Mouse (Mus musculus) MEL (cell line): ENCODE data around the gene Dnm2. TPM values are rescaled to one million over a fixed set of nuclear protein-coding genes. Genes with fewer than 3 reads are reported as not detected.

ENCODE experiments used
- DNase-seq: peaks from one replicate; pipeline ENCODE4 v3.0.0; 2011; ENCODE audit warnings: low read depth, low spot score
- H3K27ac ChIP-seq: 2 replicates; pipeline ENCODE4 v1.5.1; 2012; ENCODE audit warnings: low read depth, mild to moderate bottlenecking, control low read depth, low read length, moderate library complexity; ENCODE audit not compliant: control insufficient read depth
- H3K27me3 ChIP-seq, 2 experiments: fragments of 150-350 bp in 1 of 2; sonication (generic) in 1 of 2; 2 replicates each; pipeline ENCODE4 v1.6.1; 2012; ENCODE audit warnings: low read length in 2 of 2, mild to moderate bottlenecking in 2 of 2, improper control_type of control experiment in 1 of 2, moderate library complexity in 1 of 2; ENCODE audit not compliant: insufficient read depth in 2 of 2, control insufficient read depth in 1 of 2
- H3K36me3 ChIP-seq, 2 experiments: 2 replicates each; pipeline ENCODE4 v1.6.1; 2012 to 2014; ENCODE audit warnings: low read length in 2 of 2, improper control_type of control experiment in 1 of 2, inconsistent platforms in 1 of 2, mild to moderate bottlenecking in 1 of 2; ENCODE audit not compliant: insufficient read depth in 2 of 2, control insufficient read depth in 1 of 2
- H3K4me1 ChIP-seq, 2 experiments: fragments of 150-350 bp in 1 of 2; sonication (generic) in 1 of 2; 2 replicates each; pipeline ENCODE4 v1.6.1; 2012; ENCODE audit warnings: low read length in 2 of 2, improper control_type of control experiment in 1 of 2, mild to moderate bottlenecking in 1 of 2; ENCODE audit not compliant: insufficient read depth in 2 of 2, control insufficient read depth in 1 of 2
- H3K4me3 ChIP-seq, 2 experiments: fragments of 150-350 bp in 1 of 2; sonication (generic) in 1 of 2; 2 replicates each; pipeline ENCODE4 v1.5.1; 2012; ENCODE audit warnings: low read depth in 2 of 2, low read length in 2 of 2, mild to moderate bottlenecking in 2 of 2, moderate library complexity in 2 of 2, control low read depth in 1 of 2, improper control_type of control experiment in 1 of 2; ENCODE audit not compliant: control insufficient read depth in 1 of 2, insufficient read depth in 1 of 2
- H3K79me2 ChIP-seq: 2 replicates; pipeline ENCODE4 v1.6.1; 2012; ENCODE audit warnings: mild to moderate bottlenecking, low read length, moderate library complexity; ENCODE audit not compliant: control insufficient read depth, poor library complexity, insufficient read depth
- H3K9ac ChIP-seq: 2 replicates; pipeline ENCODE4 v1.6.1; 2012; ENCODE audit warnings: low read depth, mild to moderate bottlenecking, control low read depth, low read length, moderate library complexity; ENCODE audit not compliant: control insufficient read depth, poor library complexity, severe bottlenecking
- H3K9me3 ChIP-seq: fragments of 150-350 bp; sonication (generic); replicated peaks from 2 replicates; pipeline ENCODE4 v1.6.1; 2012; ENCODE audit warnings: mild to moderate bottlenecking, low read length, improper control_type of control experiment, moderate library complexity; ENCODE audit not compliant: insufficient read depth
- BHLHE40 ChIP-seq: IDR thresholded peaks from 2 replicates; pipeline ENCODE4 v1.6.1; 2012; ENCODE audit warnings: low read depth, mild to moderate bottlenecking, inconsistent platforms, low read length, improper control_type of control experiment, borderline replicate concordance
- CHD1 ChIP-seq: IDR thresholded peaks from 2 replicates; pipeline ENCODE4 v1.6.1; 2012; ENCODE audit warnings: low read depth, mild to moderate bottlenecking, inconsistent platforms, low read length, improper control_type of control experiment
- CTCF ChIP-seq, 3 experiments: IDR thresholded peaks in 2 of 3; conservative IDR thresholded peaks in 1 of 3; 2 replicates each; pipeline ENCODE4 v1.5.1; 2011 to 2012; ENCODE audit warnings: low read length in 3 of 3, low read depth in 2 of 3, mild to moderate bottlenecking in 2 of 3, improper control_type of control experiment in 1 of 3, inconsistent platforms in 1 of 3, mixed read lengths in 1 of 3, moderate library complexity in 1 of 3; ENCODE audit not compliant: control insufficient read depth in 1 of 3, insufficient read depth in 1 of 3, poor library complexity in 1 of 3, severe bottlenecking in 1 of 3
- EP300 ChIP-seq, 2 experiments: IDR thresholded peaks; 2 replicates each; pipeline ENCODE4 v1.6.1; 2011; ENCODE audit warnings: improper control_type of control experiment in 2 of 2, low read length in 2 of 2, low read depth in 1 of 2, mild to moderate bottlenecking in 1 of 2
- GABPA ChIP-seq: IDR thresholded peaks from 2 replicates; pipeline ENCODE4 v1.6.1; 2012; ENCODE audit warnings: low read depth, mild to moderate bottlenecking, inconsistent platforms, low read length, improper control_type of control experiment, moderate library complexity
- JUND ChIP-seq: IDR thresholded peaks from 2 replicates; pipeline ENCODE4 v1.6.1; 2011; ENCODE audit warnings: low read depth, mild to moderate bottlenecking, improper control_type of control experiment, low read length
- MAFK ChIP-seq: IDR thresholded peaks from 2 replicates; pipeline ENCODE4 v1.6.1; 2011; ENCODE audit warnings: low read depth, mild to moderate bottlenecking, low read length, improper control_type of control experiment, borderline replicate concordance
- MAZ ChIP-seq: IDR thresholded peaks from 2 replicates; pipeline ENCODE4 v1.6.1; 2012; ENCODE audit warnings: low read depth, mild to moderate bottlenecking, inconsistent platforms, low read length, improper control_type of control experiment
- MEF2A ChIP-seq: IDR thresholded peaks from 2 replicates; pipeline ENCODE4 v1.6.1; 2014; ENCODE audit warnings: low read depth, mild to moderate bottlenecking, inconsistent platforms, low read length, improper control_type of control experiment; ENCODE audit not compliant: poor library complexity, insufficient replicate concordance, severe bottlenecking; ENCODE audit errors: extremely low read depth
- MXI1 ChIP-seq: IDR thresholded peaks from 2 replicates; pipeline ENCODE4 v1.6.1; 2011; ENCODE audit warnings: mild to moderate bottlenecking, low read depth, low read length, improper control_type of control experiment
- MYC ChIP-seq: IDR thresholded peaks from 2 replicates; pipeline ENCODE4 v1.6.1; 2011; ENCODE audit warnings: low read depth, mild to moderate bottlenecking, low read length, improper control_type of control experiment, moderate library complexity
- NELFE ChIP-seq: IDR thresholded peaks from 2 replicates; pipeline ENCODE4 v1.6.1; 2011; ENCODE audit warnings: low read depth, low read length, improper control_type of control experiment
- NRF1 ChIP-seq: IDR thresholded peaks from 2 replicates; pipeline ENCODE4 v1.6.1; 2014; ENCODE audit warnings: low read depth, mild to moderate bottlenecking, inconsistent platforms, low read length, improper control_type of control experiment, moderate library complexity; ENCODE audit not compliant: poor library complexity, insufficient read depth, severe bottlenecking
- POLR2A ChIP-seq, 2 experiments: IDR thresholded peaks; 2 replicates each; pipeline ENCODE4 v1.6.1; 2011 to 2012; ENCODE audit warnings: low read length in 2 of 2, mild to moderate bottlenecking in 2 of 2, control low read depth in 1 of 2, improper control_type of control experiment in 1 of 2, low read depth in 1 of 2, moderate library complexity in 1 of 2; ENCODE audit not compliant: control insufficient read depth in 1 of 2, insufficient read depth in 1 of 2, poor library complexity in 1 of 2
- POLR2AphosphoS2 ChIP-seq: IDR thresholded peaks from 2 replicates; pipeline ENCODE4 v1.6.1; 2011; ENCODE audit warnings: low read length, improper control_type of control experiment
- SMC3 ChIP-seq: IDR thresholded peaks from 2 replicates; pipeline ENCODE4 v1.6.1; 2011; ENCODE audit warnings: low read depth, low read length, improper control_type of control experiment
- TAL1 ChIP-seq: IDR thresholded peaks from 2 replicates; pipeline ENCODE4 v1.6.1; 2012; ENCODE audit warnings: mild to moderate bottlenecking, inconsistent platforms, low read length, moderate library complexity, mixed read lengths
- TBP ChIP-seq: IDR thresholded peaks from 2 replicates; pipeline ENCODE4 v1.8.0; 2011; ENCODE audit warnings: low read depth, low read length, improper control_type of control experiment
- TCF12 ChIP-seq: IDR thresholded peaks from 2 replicates; pipeline ENCODE4 v1.6.1; 2014; ENCODE audit warnings: low read depth, mild to moderate bottlenecking, inconsistent platforms, low read length, improper control_type of control experiment, moderate library complexity
- UBTF ChIP-seq: IDR thresholded peaks from 2 replicates; pipeline ENCODE4 v1.6.1; 2012; ENCODE audit warnings: low read depth, mild to moderate bottlenecking, inconsistent platforms, low read length, improper control_type of control experiment, moderate library complexity, borderline replicate concordance; ENCODE audit not compliant: insufficient read depth
- USF1 ChIP-seq: IDR thresholded peaks from 2 replicates; pipeline ENCODE4 v1.6.1; 2014; ENCODE audit warnings: low read depth, mild to moderate bottlenecking, inconsistent platforms, low read length, improper control_type of control experiment, moderate library complexity
- USF2 ChIP-seq, 2 experiments: IDR thresholded peaks; 2 replicates each; pipeline ENCODE4 v1.6.1; 2011 to 2012; ENCODE audit warnings: improper control_type of control experiment in 2 of 2, low read length in 2 of 2, borderline replicate concordance in 1 of 2, inconsistent platforms in 1 of 2, low read depth in 1 of 2, mild to moderate bottlenecking in 1 of 2; ENCODE audit not compliant: insufficient read depth in 1 of 2
- ZMIZ1 ChIP-seq: IDR thresholded peaks from 2 replicates; pipeline ENCODE4 v1.6.1; 2012; ENCODE audit warnings: low read depth, mild to moderate bottlenecking, inconsistent platforms, low read length, improper control_type of control experiment, moderate library complexity
- ZNF384 ChIP-seq: IDR thresholded peaks from 2 replicates; pipeline ENCODE4 v1.6.1; 2012; ENCODE audit warnings: low read depth, mild to moderate bottlenecking, inconsistent platforms, low read length, improper control_type of control experiment
- polyA plus RNA-seq, 2 experiments: library from polyadenylated mRNA; stranded (reverse) in 1 of 2; unstranded in 1 of 2; fragments of >175 nt in 1 of 2; fragments of >200 nt in 1 of 2; gene quantifications; 2 replicates each; pipeline versions ENCODE4 v1.2.1 to v1.2.4; 2012; ENCODE audit warnings: low replicate concordance in 2 of 2, low read depth in 1 of 2; ENCODE audit not compliant: insufficient read length in 2 of 2, insufficient read depth in 1 of 2, missing spikeins in 1 of 2
- total RNA-seq: library from RNA; depleted of rRNA; stranded (reverse); fragments of 300-350 nt; gene quantifications from 2 replicates; pipeline ENCODE4 v1.2.3, GENCODE M21; 2012

The Dnm2 gene
- total and polyA plus RNA-seq, 3 experiments: 117 to 832 (median 237) TPM

DNA sequence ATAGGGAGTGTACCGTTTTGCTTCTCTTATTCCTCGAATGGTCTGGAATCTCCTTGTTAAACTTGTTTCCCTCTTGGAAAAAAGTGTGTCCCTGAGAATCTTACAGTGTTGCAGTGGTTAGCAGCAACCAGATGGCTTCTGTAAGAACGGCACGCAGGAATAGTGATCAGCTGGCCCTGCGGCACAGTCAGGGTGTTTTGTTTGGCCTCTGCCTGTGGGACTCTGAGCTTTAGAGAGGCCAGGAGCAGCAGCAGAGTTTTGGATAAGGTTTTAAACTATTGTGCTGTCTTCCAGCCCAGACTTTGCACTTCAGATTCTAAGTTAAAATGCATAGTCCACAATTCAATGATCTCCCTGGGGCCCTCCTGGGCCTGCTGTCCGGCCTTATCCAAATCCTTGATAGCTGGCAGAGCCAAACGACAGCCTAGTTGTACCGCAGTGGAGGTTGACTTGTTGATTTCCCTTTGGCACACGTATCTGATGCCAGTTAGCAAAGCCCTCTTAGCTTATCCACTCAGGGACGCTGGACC lies 32.0 kb upstream of the Dnm2 start:
- Histone ChIP-seq H3K27ac (no peak overlapping the region), H3K27me3 (no peaks in the 10 kb centered on the region), H3K4me1 (no peaks in the 10 kb centered on the region), H3K79me2 (peaks cover 6% of the 10 kb centered on the region; the same call in 1 of the 2 replicates), H3K36me3 (peaks cover 0 to 93% of the 10 kb centered on the region in 2 experiments; a peak in 2 of 4 replicates), H3K9me3 (no peaks in the 10 kb centered on the region), H3K9ac (no peak overlapping the region), H3K4me3 (no peak overlapping the region)
- TF ChIP-seq MEF2A (no peak), GABPA (no peak), USF2 (IDR thresholded peaks at IDR 0.05; ENCODE audit: borderline replicate concordance in 1 of 2, insufficient read depth in 1 of 2, low read depth in 1 of 2, low read length in 2 of 2) (no peak), MXI1 (no peak), ZNF384 (no peak), POLR2AphosphoS2 (no peak)
- no peak for DNase-seq

GRCm38 (mm10) chr9:21395692-21396091 lies 29.0 kb upstream of the Dnm2 start:
- Histone ChIP-seq H3K27me3 (no peaks in the 10 kb centered on the region), H3K9me3 (no peaks in the 10 kb centered on the region), H3K9ac (no peak overlapping the region), H3K4me3 (no peak overlapping the region), H3K27ac (no peak overlapping the region), H3K4me1 (no peaks in the 10 kb centered on the region), H3K79me2 (no peaks in the 10 kb centered on the region; the same call in 1 of the 2 replicates)
- DNase-seq: no peak
- TF ChIP-seq MEF2A: no peak
- TF ChIP-seq CHD1: no peak
- TF ChIP-seq TCF12: no peak
- peak; percentile 28; the same call in 1 of the 2 replicates for TF ChIP-seq POLR2AphosphoS2
- 0 out of 2 replicates have a peak, but pooled peaks have one; percentile 58 for TF ChIP-seq ZMIZ1
- TF ChIP-seq MAFK: no peak
- TF ChIP-seq SMC3: no peak
- TF ChIP-seq, all 39 proteins: peak for 2
- H3K36me3 ChIP-seq: peaks cover 0 to 91% of the 10 kb centered on the region in 2 experiments; a peak in 2 of 4 replicates

DNA sequence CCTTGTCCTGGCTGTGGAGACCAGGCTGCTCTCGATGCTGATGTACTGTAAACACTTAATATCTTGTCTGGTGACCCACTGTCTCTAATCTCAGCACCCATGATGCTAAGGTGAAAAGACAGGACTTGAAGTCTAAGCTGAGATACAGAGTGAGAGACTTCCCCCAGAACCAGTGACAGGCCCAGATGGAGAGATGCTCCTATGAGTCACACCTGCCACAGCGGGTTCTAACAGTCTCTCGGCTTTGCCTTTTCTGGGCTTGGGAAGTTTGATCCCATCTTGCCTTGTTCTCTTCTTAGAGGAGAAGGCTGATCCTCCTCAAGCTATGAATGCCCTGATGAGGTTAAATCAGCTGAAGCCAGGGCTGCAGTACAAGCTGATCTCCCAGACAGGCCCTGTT lies 27.5 kb upstream of the Dnm2 start:
- DNase-seq: no peak
- Histone ChIP-seq H3K9me3 (no peaks in the 10 kb centered on the region), H3K36me3 (peaks cover 0 to 88% of the 10 kb centered on the region in 2 experiments; a peak in 2 of 4 replicates), H3K4me1 (no peaks in the 10 kb centered on the region), H3K79me2 (no peaks in the 10 kb centered on the region; the same call in 1 of the 2 replicates), H3K27ac (no peak overlapping the region), H3K27me3 (no peaks in the 10 kb centered on the region), H3K4me3 (no peak overlapping the region), H3K9ac (no peak overlapping the region)
- TF ChIP-seq MYC (no peak), JUND (0 out of 2 replicates have a peak, but pooled peaks have one; percentile 18), USF1 (no peak), CHD1 (0 out of 2 replicates have a peak, but pooled peaks have one; percentile 52), CTCF (IDR thresholded peaks at IDR 0.05 in 2 of 3, conservative IDR thresholded peaks at IDR 0.05 in 1 of 3; ENCODE audit: control insufficient read depth in 1 of 3, insufficient read depth in 1 of 3, low read depth in 2 of 3, low read length in 3 of 3, poor library complexity in 1 of 3, severe bottlenecking in 1 of 3) (no peak), TAL1 (no peak), NRF1 (no peak), NELFE (peak; percentile 42; the same call in 1 of the 2 replicates), MAZ (no peak), TBP (no peak), EP300 (IDR thresholded peaks at IDR 0.05; ENCODE audit: low read depth in 1 of 2, low read length in 2 of 2) (no peak), GABPA (no peak), BHLHE40 (no peak), POLR2A (IDR thresholded peaks at IDR 0.05; ENCODE audit: control insufficient read depth in 1 of 2, insufficient read depth in 1 of 2, low read depth in 1 of 2, low read length in 2 of 2, poor library complexity in 1 of 2) (0 out of 4 replicates have a peak, but pooled peaks of 1 of the 2 experiments have one; percentile 7), UBTF (0 out of 2 replicates have a peak, but pooled peaks have one; percentile 3)
